Mouse (Mus musculus): ENCODE data around the gene Tnfaip6. TPM values are rescaled to one million over a fixed set of nuclear protein-coding genes. Genes with fewer than 3 reads are reported as not detected.
"Not testable (repeated sequence)": the region's sequence is repeated elsewhere in the genome, so short reads cannot be mapped to it uniquely, and the experiment has no call there.

Gene Tnfaip6
- polyA plus RNA-seq (2021) = not detected

DNA sequence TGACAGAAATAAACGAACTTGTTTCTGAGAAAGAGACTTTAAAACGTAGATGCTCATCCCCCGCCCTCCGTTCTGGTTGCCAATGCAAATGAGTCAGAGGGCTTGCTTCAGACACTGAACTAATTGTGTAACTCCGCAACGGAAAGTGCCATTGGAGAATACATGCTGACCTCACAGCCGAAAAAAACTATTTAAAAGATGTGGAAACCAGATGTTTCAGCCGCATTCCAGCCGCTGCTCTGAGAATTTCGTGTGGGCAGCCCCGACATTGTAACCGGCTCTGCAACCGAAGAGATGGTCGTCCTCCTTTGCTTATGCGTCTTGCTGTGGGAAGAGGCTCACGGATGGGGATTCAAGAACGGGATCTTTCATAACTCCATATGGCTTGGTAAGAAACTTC lies at the start of gene Tnfaip6:
Gene Tnfaip6 (plus strand): TSS at position 128 of the 400 bp plus-strand sequence.
- in situ Hi-C loops (cut with MboI; ENCODE audit: low pct_unique_long_range_greater_than_20kb) = no loop called here
- POLR2A ChIA-PET = no interaction called here
- peaks cover 6% of the 10 kb centered on the region for H3K27me3 ChIP-seq
- CTCF ChIA-PET = no interaction called here
- DNase-seq (ENCODE audit: low read depth, low spot score) = no peak
- TF ChIP-seq CTCF (IDR thresholded peaks at IDR 0.05) = no peak
- no peak for ATAC-seq

DNA sequence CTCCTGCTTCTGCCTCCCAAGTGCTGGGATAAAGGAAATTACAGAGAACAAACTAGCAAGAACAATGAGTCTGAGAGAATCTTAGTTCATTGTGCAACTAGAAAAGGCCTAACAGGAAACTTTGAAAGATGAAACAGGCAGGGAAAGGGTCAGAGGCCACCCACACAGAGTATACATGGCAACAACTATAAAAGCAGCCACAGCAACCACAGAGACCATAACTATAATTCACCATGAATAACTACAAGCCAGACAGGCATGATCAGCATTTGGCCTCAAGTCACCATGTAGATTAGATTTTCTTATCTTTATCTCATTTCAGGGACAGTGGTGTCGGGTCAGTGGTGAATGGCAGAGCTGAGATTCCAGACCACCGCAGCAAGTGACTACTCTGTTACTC lies 48.2 kb upstream of the Tnfaip6 start:
- ATAC-seq (no peak), DNase-seq (ENCODE audit: low read depth, low spot score) (no peak)
- in situ Hi-C loops (cut with MboI; ENCODE audit: low pct_unique_long_range_greater_than_20kb) = loop anchor here (25.0 kb wide), 1 partner anchor 623 kb away; no protein-coding TSS in a partner anchor
- POLR2A ChIA-PET = no interaction called here
- H3K27me3 ChIP-seq = no peaks in the 10 kb centered on the region
- CTCF ChIA-PET = no interaction called here
- no peak for TF ChIP-seq CTCF (IDR thresholded peaks at IDR 0.05)

DNA sequence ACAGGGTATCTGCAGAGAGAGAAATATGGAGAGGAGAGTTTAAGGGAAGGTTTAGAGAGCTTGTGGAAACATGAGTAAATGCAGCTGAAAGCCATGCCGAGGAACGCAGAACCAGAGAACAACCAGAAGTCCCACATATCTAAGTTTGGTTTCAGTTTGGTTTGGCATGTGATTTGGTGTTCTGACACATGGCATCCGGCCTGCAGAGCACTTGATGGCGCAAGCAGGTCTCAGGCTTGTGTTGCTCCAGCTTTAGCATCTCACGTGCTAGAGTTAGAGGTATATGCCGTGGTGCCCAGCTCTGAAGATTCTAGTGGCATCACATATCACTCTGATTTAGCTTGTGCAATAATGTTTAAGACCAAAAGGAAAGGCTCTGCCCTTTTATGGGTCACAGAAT lies 46.4 kb upstream of the Tnfaip6 start:
- TF ChIP-seq CTCF (IDR thresholded peaks at IDR 0.05) = no peak
- ATAC-seq = no peak
- POLR2A ChIA-PET = interaction anchor here (0.7 kb wide), 1 partner anchor 1150 kb away, joined by 3 read pairs; no protein-coding TSS in a partner anchor
- in situ Hi-C loops (cut with MboI; ENCODE audit: low pct_unique_long_range_greater_than_20kb) = loop anchor here (25.0 kb wide), 1 partner anchor 621 kb away; no protein-coding TSS in a partner anchor
- CTCF ChIA-PET = no interaction called here
- no peaks in the 10 kb centered on the region for H3K27me3 ChIP-seq
- DNase-seq (ENCODE audit: low read depth, low spot score) = no peak

DNA sequence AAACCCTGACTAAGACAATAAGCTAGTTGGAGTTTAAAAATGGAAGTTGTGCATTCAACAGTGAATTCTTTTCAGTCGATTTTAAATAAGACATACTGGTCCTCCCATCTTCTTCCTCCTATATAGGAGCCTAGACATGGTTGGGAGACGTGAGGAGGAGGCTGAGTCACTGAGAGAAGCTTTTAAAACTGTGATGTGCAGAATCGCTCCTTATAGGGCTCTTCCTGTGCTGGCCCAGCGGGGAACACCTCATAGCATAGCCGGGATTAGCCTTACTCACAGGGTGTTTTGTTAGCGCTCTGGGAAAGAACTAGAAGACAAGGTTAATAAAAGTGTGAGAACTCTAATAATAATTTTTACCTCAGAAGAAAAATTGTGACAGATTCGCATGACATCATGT lies 37.8 kb upstream of the Tnfaip6 start:
- no peak for TF ChIP-seq CTCF (IDR thresholded peaks at IDR 0.05)
- DNase-seq (ENCODE audit: low read depth, low spot score) = no peak
- CTCF ChIA-PET = no interaction called here

DNA sequence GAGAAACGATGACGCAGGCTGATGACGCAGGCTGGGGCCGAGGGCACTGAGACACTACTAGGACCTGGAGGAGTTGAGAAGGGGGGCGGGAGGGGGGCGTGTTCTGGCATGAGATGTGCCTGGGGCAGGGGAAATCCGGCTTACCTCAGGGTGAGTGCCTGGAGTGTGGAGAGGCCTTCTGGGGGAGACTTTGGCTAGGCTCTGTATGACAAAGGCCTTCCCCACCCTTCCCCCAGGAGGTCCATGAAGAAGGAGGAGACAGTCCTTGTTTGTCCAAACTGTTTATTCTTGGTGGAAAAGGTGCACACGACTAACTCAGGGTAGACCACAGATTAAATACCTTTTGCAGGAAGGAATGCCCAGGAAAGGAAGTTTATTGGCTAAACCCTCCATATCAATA lies 36.3 kb upstream of the Tnfaip6 start:
- no peak for DNase-seq (ENCODE audit: low read depth, low spot score)
- in situ Hi-C loops (cut with MboI; ENCODE audit: low pct_unique_long_range_greater_than_20kb) = no loop called here
- TF ChIP-seq CTCF (IDR thresholded peaks at IDR 0.05) = no peak
- POLR2A ChIA-PET = no interaction called here
- peak; percentile 74 for ATAC-seq
- CTCF ChIA-PET = interaction anchor here (0.9 kb wide), 1 partner anchor 11 kb away, joined by 3 read pairs; no protein-coding TSS in a partner anchor
- no peaks in the 10 kb centered on the region for H3K27me3 ChIP-seq

More for the DNA sequence above, 37.8 kb upstream of the Tnfaip6 start:
- no peaks in the 10 kb centered on the region for H3K27me3 ChIP-seq
- in situ Hi-C loops (cut with MboI; ENCODE audit: low pct_unique_long_range_greater_than_20kb) = loop anchor here (25.0 kb wide), 1 partner anchor 612 kb away; no protein-coding TSS in a partner anchor
- ATAC-seq = no peak
- POLR2A ChIA-PET = no interaction called here

DNA sequence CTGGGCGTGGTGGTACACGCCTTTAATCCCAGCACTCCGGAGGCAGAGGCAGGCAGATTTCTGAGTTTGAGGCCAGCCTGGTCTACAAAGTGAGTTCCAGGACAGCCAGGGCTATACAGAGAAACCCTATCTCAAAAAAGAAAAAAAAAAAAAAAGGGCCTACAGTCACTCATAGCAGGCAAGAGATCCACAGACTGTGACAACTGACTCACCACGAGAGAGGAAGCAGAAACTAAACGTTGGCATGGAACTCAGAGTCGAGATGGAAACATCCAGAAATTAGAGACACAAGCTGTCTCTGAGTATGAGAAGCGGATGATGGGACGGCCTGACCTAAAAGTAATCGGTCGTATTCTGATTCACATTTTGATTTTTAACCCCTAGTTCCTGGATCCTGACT lies 35.5 kb upstream of the Tnfaip6 start:
- ATAC-seq; DNase-seq (ENCODE audit: low read depth, low spot score); POLR2A ChIA-PET; H3K27me3 ChIP-seq; in situ Hi-C loops (cut with MboI; ENCODE audit: low pct_unique_long_range_greater_than_20kb): not testable (repeated sequence)
- CTCF ChIA-PET = interaction anchor here (0.9 kb wide), 1 partner anchor 12 kb away, joined by 3 read pairs; no protein-coding TSS in a partner anchor

DNA sequence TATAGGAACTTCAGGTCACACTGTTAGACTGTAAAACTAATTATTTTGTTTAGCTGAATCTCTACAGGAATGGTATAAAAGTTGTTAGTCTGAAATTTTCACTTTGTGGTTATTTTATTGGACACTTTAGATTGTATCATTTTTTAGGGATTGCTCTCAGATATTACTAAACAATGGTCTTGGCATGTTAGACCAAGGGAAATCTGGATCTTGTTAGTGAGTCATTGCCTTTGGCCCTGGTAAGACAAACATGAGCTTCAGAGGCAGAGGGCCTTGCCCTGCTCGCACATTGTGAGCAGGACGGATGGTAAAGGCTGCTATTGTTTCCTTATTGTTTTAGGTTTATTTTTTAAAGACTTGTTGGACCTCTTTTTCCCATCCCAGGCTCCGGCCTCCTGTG lies 31.4 kb upstream of the Tnfaip6 start:
- TF ChIP-seq CTCF (IDR thresholded peaks at IDR 0.05) = no peak
- in situ Hi-C loops (cut with MboI; ENCODE audit: low pct_unique_long_range_greater_than_20kb) = no loop called here
- ChIA-PET POLR2A (no interaction called here), CTCF (interaction anchor here (0.9 to 1.9 kb wide), 3 partner anchors 13 to 22 kb away, joined by 3 to 4 read pairs (median 3); no protein-coding TSS in a partner anchor)
- no peaks in the 10 kb centered on the region for H3K27me3 ChIP-seq
- ATAC-seq (peak; percentile 58), DNase-seq (ENCODE audit: low read depth, low spot score) (no peak)

DNA sequence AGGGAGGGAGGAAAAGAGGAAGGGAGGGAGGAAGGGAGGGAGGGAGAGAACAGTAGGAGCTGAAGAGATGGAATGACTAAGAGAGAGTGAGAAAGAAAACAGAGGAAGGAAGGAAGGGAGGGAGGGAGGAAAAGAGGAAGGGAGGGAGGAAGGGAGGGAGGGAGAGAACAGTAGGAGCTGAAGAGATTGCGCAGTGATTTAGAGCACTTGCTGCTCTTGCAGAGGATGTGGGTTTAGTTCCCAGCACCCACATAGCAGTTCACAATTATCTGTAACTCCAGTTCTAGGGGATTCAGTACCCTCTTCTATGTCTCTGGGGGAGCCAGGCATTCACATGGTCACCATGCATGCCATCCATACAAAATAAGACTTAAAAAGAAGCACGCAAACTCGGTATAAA lies 26.0 kb upstream of the Tnfaip6 start:
- H3K27me3 ChIP-seq; ATAC-seq; CTCF ChIA-PET; DNase-seq (ENCODE audit: low read depth, low spot score); POLR2A ChIA-PET; in situ Hi-C loops (cut with MboI; ENCODE audit: low pct_unique_long_range_greater_than_20kb): not testable (repeated sequence)

DNA sequence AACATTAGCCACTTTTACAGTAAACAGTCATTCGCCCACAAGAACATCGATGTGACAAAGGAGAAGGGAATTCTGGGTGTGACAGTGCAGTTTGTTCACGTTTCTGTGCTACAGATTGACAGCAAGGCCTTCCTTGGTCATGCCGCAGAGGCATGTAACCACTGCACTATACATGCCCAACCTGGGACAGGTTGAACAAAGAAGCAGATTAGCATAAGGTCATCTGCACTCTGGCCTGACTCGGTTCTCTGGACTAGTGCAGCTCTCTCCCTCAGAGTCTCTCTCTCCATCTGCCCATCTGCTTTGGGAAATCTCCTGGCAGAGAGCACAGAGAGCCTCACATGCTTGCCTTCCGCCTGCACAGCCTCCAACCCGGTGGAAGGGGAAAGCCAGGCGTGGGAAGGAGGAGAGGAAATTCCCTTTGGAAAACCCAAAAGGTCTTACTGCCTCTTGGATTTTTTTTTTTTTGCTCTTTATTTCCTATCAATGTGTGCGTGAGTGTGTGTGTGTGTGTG lies 24.4 kb upstream of the Tnfaip6 start:
- CTCF ChIA-PET = no interaction called here
- no peak for DNase-seq (ENCODE audit: low read depth, low spot score)
- POLR2A ChIA-PET = no interaction called here
- no peak for TF ChIP-seq CTCF (IDR thresholded peaks at IDR 0.05)
- ATAC-seq = no peak
- H3K27me3 ChIP-seq = no peaks in the 10 kb centered on the region
- in situ Hi-C loops (cut with MboI; ENCODE audit: low pct_unique_long_range_greater_than_20kb) = no loop called here

DNA sequence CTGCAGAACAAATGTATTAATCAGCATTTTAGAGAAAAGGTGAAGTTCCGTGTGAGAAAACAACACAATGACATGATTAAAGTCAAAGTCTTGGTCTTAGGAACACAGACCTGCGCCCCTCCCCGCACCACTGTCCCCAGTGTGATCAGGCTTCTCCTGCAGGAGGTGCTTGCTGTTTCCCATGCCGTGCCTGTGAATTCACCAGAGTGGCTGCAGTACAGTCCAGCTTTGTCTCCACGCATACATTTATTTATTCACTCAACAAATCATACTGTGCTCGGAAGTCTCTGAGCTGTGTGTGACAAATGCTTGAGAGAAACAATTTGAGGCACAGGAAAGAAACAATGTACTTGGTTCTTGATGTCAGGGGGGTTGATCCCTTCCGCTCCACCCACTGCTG lies 21.4 kb upstream of the Tnfaip6 start:
- DNase-seq (ENCODE audit: low read depth, low spot score) (no peak), ATAC-seq (no peak)
- POLR2A ChIA-PET = no interaction called here
- in situ Hi-C loops (cut with MboI; ENCODE audit: low pct_unique_long_range_greater_than_20kb) = no loop called here
- CTCF ChIA-PET = no interaction called here
- no peak for TF ChIP-seq CTCF (IDR thresholded peaks at IDR 0.05)
- no peaks in the 10 kb centered on the region for H3K27me3 ChIP-seq

DNA sequence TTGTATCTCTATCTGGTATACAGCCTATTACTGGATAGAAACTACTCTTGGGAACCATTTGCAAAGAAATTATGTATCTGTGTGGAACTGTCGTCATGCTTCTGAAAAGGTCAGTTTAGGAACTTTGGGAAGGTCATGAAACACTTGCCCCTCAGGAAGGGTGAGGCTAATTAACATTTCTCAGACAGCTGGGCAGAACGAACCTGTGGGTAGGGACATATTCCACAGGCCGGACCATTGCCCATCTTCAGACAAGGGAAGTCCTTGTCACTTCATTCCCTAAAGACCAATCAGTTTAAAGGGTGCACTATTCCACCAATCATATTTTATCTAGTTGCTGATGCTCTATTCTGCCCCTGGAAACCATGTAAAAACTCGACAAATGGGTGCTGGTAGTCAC lies 10.7 kb upstream of the Tnfaip6 start:
- no peaks in the 10 kb centered on the region for H3K27me3 ChIP-seq
- ChIA-PET POLR2A (no interaction called here), CTCF (no interaction called here)
- ATAC-seq = no peak
- in situ Hi-C loops (cut with MboI; ENCODE audit: low pct_unique_long_range_greater_than_20kb) = no loop called here
- DNase-seq (ENCODE audit: low read depth, low spot score) = no peak
- no peak for TF ChIP-seq CTCF (IDR thresholded peaks at IDR 0.05)

DNA sequence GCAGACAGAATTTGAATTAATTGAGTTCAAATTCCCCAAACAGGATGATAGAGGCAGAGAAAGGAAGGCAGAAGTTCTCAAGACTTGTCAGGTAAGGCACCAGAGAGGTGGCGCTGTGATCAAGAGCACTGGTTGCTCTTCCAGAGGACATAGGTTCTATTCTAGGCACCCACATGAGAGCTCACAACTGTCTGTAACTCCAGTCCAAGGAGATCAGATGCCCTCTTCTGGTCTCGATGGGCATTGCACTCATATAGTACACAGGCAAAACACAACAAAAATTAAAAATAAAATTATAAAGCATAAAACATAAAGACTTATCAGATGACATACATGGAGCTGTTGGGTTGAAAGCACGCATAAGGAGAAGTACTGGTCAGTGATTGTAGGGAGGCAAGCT lies 8.4 kb upstream of the Tnfaip6 start:
- ChIA-PET CTCF (interaction anchor here (1.4 kb wide), 1 partner anchor 13 kb away, joined by 4 read pairs; no protein-coding TSS in a partner anchor), POLR2A (no interaction called here)
- in situ Hi-C loops (cut with MboI; ENCODE audit: low pct_unique_long_range_greater_than_20kb) = no loop called here
- TF ChIP-seq CTCF (IDR thresholded peaks at IDR 0.05) = peak; percentile 59
- DNase-seq (ENCODE audit: low read depth, low spot score) (no peak), ATAC-seq (no peak)
- peaks cover under 1% of the 10 kb centered on the region for H3K27me3 ChIP-seq
